ENCODE assay signal across 24 mouse cellular contexts in genomic region chr7:97298943-97299342, GRCm38 (mm10).
"Had no signal": no experiment of that assay in that cellular context is flagged by ENCODE, and none has a peak within 500 bp of the region (broad histone marks: within the 10 kb centered on the region; RNA-seq: fewer than 3 reads in every experiment).

No protein-coding gene starts in this region.

- H3K9me3 ChIP-seq: heart, embryonic 12.5 days; hindbrain, embryonic 13.5 days; hindbrain, embryonic 15.5 days; intestine, embryonic 15.5 days; kidney, embryonic 15.5 days; limb, embryonic 13.5 days; limb, embryonic 15.5 days; liver, embryonic 12.5 days had no signal

- H3K4me3 ChIP-seq: heart, embryonic 12.5 days; hindbrain, embryonic 13.5 days; hindbrain, embryonic 15.5 days; intestine, embryonic 15.5 days; kidney, embryonic 15.5 days; layer of hippocampus, adult 2 months; limb, embryonic 13.5 days; limb, embryonic 15.5 days; liver, embryonic 12.5 days had no signal

- H3K27ac ChIP-seq: hindbrain, embryonic 13.5 days; hindbrain, embryonic 15.5 days; hindbrain, postnatal 0 days; intestine, embryonic 15.5 days; kidney, embryonic 15.5 days; kidney, postnatal 0 days; layer of hippocampus, adult 2 months; limb, embryonic 13.5 days; limb, embryonic 15.5 days; liver, embryonic 12.5 days; liver, embryonic 14.5 days had no signal

- DNase-seq: forebrain, postnatal 0 days; gastrocnemius, postnatal 14 days; gastrocnemius, postnatal 36 days; heart, adult 18-20 months; heart, postnatal 10 days; kidney, adult 11 months; kidney, adult 2 months; kidney, adult 9 months; kidney, postnatal 14 days; kidney, postnatal 36 days; layer of hippocampus, postnatal 36 days; left cerebral cortex, postnatal 4 days had no signal

- H3K4me1 ChIP-seq: hindbrain, embryonic 13.5 days; hindbrain, embryonic 15.5 days; intestine, embryonic 15.5 days; kidney, embryonic 15.5 days; limb, embryonic 13.5 days; limb, embryonic 15.5 days; liver, embryonic 12.5 days had no signal

- H3K27me3 ChIP-seq: heart, embryonic 12.5 days; hindbrain, embryonic 13.5 days; hindbrain, embryonic 15.5 days; intestine, embryonic 15.5 days; kidney, embryonic 15.5 days; limb, embryonic 13.5 days; limb, embryonic 15.5 days; liver, embryonic 12.5 days had no signal
